Mouse (Mus musculus): ENCODE results near the gene Slc3a1. TPM values are rescaled to one million over a fixed set of nuclear protein-coding genes. Genes with fewer than 3 reads are reported as not detected.

Slc3a1 gene
- polyA plus RNA-seq, 1 experiment from 2014 or later, result 0.21 TPM

GRCm38 (mm10) chr17:85027247-85027646 lies 929 bp upstream of the Slc3a1 start:
- Histone ChIP-seq H3K9ac (ENCODE audit: low read length) (no peak overlapping the region), H3K36me3 (ENCODE audit: control insufficient read depth, insufficient read depth, low read length) (no peaks in the 10 kb centered on the region), H3K27me3 (ENCODE audit: control insufficient read depth, insufficient read depth, low read length) (no peaks in the 10 kb centered on the region), H3K9me3 (ENCODE audit: control insufficient read depth, low read length) (no peaks in the 10 kb centered on the region; the same call in 1 of the 2 replicates), H3K4me1 (ENCODE audit: control insufficient read depth, insufficient read depth, low read length) (no peaks in the 10 kb centered on the region), H3K27ac (ENCODE audit: low read depth, low read length) (no peak overlapping the region), H3K4me3 (ENCODE audit: low read depth, low read length) (no peak overlapping the region), H3K4me2 (ENCODE audit: low read depth) (no peak overlapping the region)
- WGBS, result 88% methylated on average over 3 of the region's 3 CpGs
- ATAC-seq (ENCODE audit: insufficient read depth, low FRiP score, low TSS enrichment) (no peak), DNase-seq (ENCODE audit: low spot score) (no peak)

DNA sequence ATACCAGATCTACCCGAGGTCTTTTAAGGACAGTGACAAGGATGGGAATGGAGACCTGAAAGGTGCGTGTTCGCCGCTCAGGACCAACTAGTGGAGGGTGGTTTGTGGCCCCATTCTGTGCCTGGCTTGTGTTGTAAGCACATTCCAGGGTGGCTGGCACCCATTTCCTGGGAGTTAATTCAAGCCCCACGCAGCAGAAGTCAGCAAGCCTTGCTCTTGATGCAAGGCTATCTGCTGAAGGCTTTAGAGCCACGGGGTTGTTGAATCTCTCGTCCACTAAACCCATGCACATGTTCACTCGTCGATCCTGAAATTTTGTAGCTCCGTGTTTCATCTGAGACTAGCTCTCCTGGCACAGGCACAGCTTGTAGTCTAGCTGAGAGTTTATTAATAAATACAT lies 621 bp downstream of the Slc3a1 start:
- WGBS, result 94% methylated on average over 10 of the region's 10 CpGs
- Histone ChIP-seq H3K4me2 (ENCODE audit: low read depth) (no peak overlapping the region), H3K9me3 (ENCODE audit: control insufficient read depth, low read length) (no peaks in the 10 kb centered on the region; the same call in 1 of the 2 replicates), H3K9ac (ENCODE audit: low read length) (no peak overlapping the region), H3K4me1 (ENCODE audit: control insufficient read depth, insufficient read depth, low read length) (no peaks in the 10 kb centered on the region), H3K27me3 (ENCODE audit: control insufficient read depth, insufficient read depth, low read length) (no peaks in the 10 kb centered on the region), H3K4me3 (ENCODE audit: low read depth, low read length) (no peak overlapping the region), H3K27ac (ENCODE audit: low read depth, low read length) (no peak overlapping the region), H3K36me3 (ENCODE audit: control insufficient read depth, insufficient read depth, low read length) (no peaks in the 10 kb centered on the region)
- DNase-seq (ENCODE audit: low spot score), result no peak
- no peak for ATAC-seq (ENCODE audit: insufficient read depth, low FRiP score, low TSS enrichment)

DNA sequence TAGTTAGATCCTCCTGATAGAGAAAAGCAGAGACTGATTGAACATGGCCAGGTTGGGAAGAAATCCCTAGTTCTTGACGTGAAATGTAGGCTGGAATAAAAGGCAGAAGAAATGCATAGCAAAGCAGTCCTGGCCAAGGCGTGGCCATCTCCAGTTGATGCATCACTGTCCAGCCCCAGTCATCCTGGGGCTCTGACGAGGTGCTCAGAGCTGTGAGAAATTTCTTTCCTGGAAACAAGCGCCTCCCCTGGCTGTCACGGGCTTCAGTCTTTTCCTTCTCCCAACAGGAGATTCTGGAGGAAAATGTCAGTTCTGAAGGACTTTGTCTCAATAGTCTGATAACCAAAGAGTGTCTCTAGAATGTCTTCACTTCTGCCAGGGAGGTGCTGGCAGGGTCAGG lies 2.5 kb downstream of the Slc3a1 start:
- H3K4me2 ChIP-seq (ENCODE audit: low read depth), result no peak overlapping the region
- no peaks in the 10 kb centered on the region for H3K27me3 ChIP-seq (ENCODE audit: control insufficient read depth, insufficient read depth, low read length)
- DNase-seq (ENCODE audit: low spot score) (no peak), ATAC-seq (ENCODE audit: insufficient read depth, low FRiP score, low TSS enrichment) (no peak)
- no peaks in the 10 kb centered on the region for H3K36me3 ChIP-seq (ENCODE audit: control insufficient read depth, insufficient read depth, low read length)
- no peaks in the 10 kb centered on the region for H3K4me1 ChIP-seq (ENCODE audit: control insufficient read depth, insufficient read depth, low read length)
- WGBS, result 80% methylated on average over 5 of the region's 5 CpGs
- H3K9ac ChIP-seq (ENCODE audit: low read length), result no peak overlapping the region
- no peak overlapping the region for H3K4me3 ChIP-seq (ENCODE audit: low read depth, low read length)
- H3K9me3 ChIP-seq (ENCODE audit: control insufficient read depth, low read length), result no peaks in the 10 kb centered on the region; the same call in 1 of the 2 replicates
- no peak overlapping the region for H3K27ac ChIP-seq (ENCODE audit: low read depth, low read length)

- H3K27ac ChIP-seq (ENCODE audit: low read depth, low read length), result no peak overlapping the region
- ATAC-seq (ENCODE audit: insufficient read depth, low FRiP score, low TSS enrichment) (no peak), DNase-seq (ENCODE audit: low spot score) (no peak)
- H3K9me3 ChIP-seq (ENCODE audit: control insufficient read depth, low read length), result no peaks in the 10 kb centered on the region; the same call in 1 of the 2 replicates
- no peak overlapping the region for H3K9ac ChIP-seq (ENCODE audit: low read length)
- no peaks in the 10 kb centered on the region for H3K4me1 ChIP-seq (ENCODE audit: control insufficient read depth, insufficient read depth, low read length)
- H3K4me3 ChIP-seq (ENCODE audit: low read depth, low read length), result no peak overlapping the region
- H3K27me3 ChIP-seq (ENCODE audit: control insufficient read depth, insufficient read depth, low read length), result no peaks in the 10 kb centered on the region
- no peak overlapping the region for H3K4me2 ChIP-seq (ENCODE audit: low read depth)
- WGBS, result 89% methylated on average over 3 of the region's 3 CpGs
- H3K36me3 ChIP-seq (ENCODE audit: control insufficient read depth, insufficient read depth, low read length), result no peaks in the 10 kb centered on the region
Measured at GRCm38 (mm10) chr17:85033087-85033486, 4.9 kb downstream of the Slc3a1 start.

GRCm38 (mm10) chr17:85034068-85034467 lies 5.9 kb downstream of the Slc3a1 start:
- Histone ChIP-seq H3K9me3 (ENCODE audit: control insufficient read depth, low read length) (no peaks in the 10 kb centered on the region), H3K4me2 (ENCODE audit: low read depth) (no peak overlapping the region), H3K4me1 (ENCODE audit: control insufficient read depth, insufficient read depth, low read length) (no peaks in the 10 kb centered on the region), H3K27me3 (ENCODE audit: control insufficient read depth, insufficient read depth, low read length) (no peaks in the 10 kb centered on the region), H3K36me3 (ENCODE audit: control insufficient read depth, insufficient read depth, low read length) (no peaks in the 10 kb centered on the region), H3K27ac (ENCODE audit: low read depth, low read length) (no peak overlapping the region), H3K9ac (ENCODE audit: low read length) (no peak overlapping the region), H3K4me3 (ENCODE audit: low read depth, low read length) (no peak overlapping the region)
- WGBS, result 68% methylated on average over 11 of the region's 11 CpGs
- ATAC-seq (ENCODE audit: insufficient read depth, low FRiP score, low TSS enrichment) (no peak), DNase-seq (ENCODE audit: low spot score) (no peak)

GRCm38 (mm10) chr17:85037855-85038254 lies 9.7 kb downstream of the Slc3a1 start:
- no peak overlapping the region for H3K27ac ChIP-seq (ENCODE audit: low read depth, low read length)
- H3K4me1 ChIP-seq (ENCODE audit: control insufficient read depth, insufficient read depth, low read length), result no peaks in the 10 kb centered on the region
- no peaks in the 10 kb centered on the region for H3K9me3 ChIP-seq (ENCODE audit: control insufficient read depth, low read length)
- no peak overlapping the region for H3K4me3 ChIP-seq (ENCODE audit: low read depth, low read length)
- H3K4me2 ChIP-seq (ENCODE audit: low read depth), result no peak overlapping the region
- no peaks in the 10 kb centered on the region for H3K36me3 ChIP-seq (ENCODE audit: control insufficient read depth, insufficient read depth, low read length)
- H3K9ac ChIP-seq (ENCODE audit: low read length), result no peak overlapping the region
- DNase-seq (ENCODE audit: low spot score) (no peak), ATAC-seq (ENCODE audit: insufficient read depth, low FRiP score, low TSS enrichment) (no peak)
- WGBS, result 84% methylated on average over 5 of the region's 5 CpGs
- no peaks in the 10 kb centered on the region for H3K27me3 ChIP-seq (ENCODE audit: control insufficient read depth, insufficient read depth, low read length)

GRCm38 (mm10) chr17:85038311-85038710 lies 10.1 kb downstream of the Slc3a1 start:
- Histone ChIP-seq H3K4me2 (ENCODE audit: low read depth) (no peak overlapping the region), H3K4me1 (ENCODE audit: control insufficient read depth, insufficient read depth, low read length) (no peaks in the 10 kb centered on the region), H3K27ac (ENCODE audit: low read depth, low read length) (no peak overlapping the region), H3K9me3 (ENCODE audit: control insufficient read depth, low read length) (no peaks in the 10 kb centered on the region), H3K27me3 (ENCODE audit: control insufficient read depth, insufficient read depth, low read length) (no peaks in the 10 kb centered on the region), H3K36me3 (ENCODE audit: control insufficient read depth, insufficient read depth, low read length) (no peaks in the 10 kb centered on the region), H3K9ac (ENCODE audit: low read length) (no peak overlapping the region), H3K4me3 (ENCODE audit: low read depth, low read length) (no peak overlapping the region)
- ATAC-seq (ENCODE audit: insufficient read depth, low FRiP score, low TSS enrichment), result no peak
- WGBS, result 79% methylated on average over 4 of the region's 4 CpGs
- DNase-seq (ENCODE audit: low spot score), result no peak

DNA sequence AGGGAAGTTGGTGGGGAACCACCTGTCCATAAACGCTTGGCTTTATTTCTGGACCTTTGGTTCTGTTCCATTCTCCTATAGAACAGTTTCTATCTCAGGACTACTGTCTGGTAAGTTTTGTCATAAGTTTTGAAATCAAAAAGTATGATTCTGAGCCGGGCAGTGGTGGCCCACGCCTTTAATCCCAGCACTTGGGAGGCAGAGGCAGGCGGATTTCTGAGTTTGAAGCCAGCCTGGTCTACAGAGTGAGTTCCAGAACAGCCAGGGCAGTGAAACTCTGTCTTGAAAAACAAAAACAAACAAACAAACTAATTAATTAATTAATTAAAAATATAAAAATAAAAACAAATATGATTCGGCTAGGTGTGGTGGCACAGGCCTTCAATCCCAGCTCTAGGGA lies 10.6 kb downstream of the Slc3a1 start:
- no peaks in the 10 kb centered on the region for H3K27me3 ChIP-seq (ENCODE audit: control insufficient read depth, insufficient read depth, low read length)
- no peaks in the 10 kb centered on the region for H3K36me3 ChIP-seq (ENCODE audit: control insufficient read depth, insufficient read depth, low read length)
- H3K9me3 ChIP-seq (ENCODE audit: control insufficient read depth, low read length), result no peaks in the 10 kb centered on the region
- no peak overlapping the region for H3K4me2 ChIP-seq (ENCODE audit: low read depth)
- no peak overlapping the region for H3K4me3 ChIP-seq (ENCODE audit: low read depth, low read length)
- no peak overlapping the region for H3K27ac ChIP-seq (ENCODE audit: low read depth, low read length)
- ATAC-seq (ENCODE audit: insufficient read depth, low FRiP score, low TSS enrichment) (no peak), DNase-seq (ENCODE audit: low spot score) (no peak)
- H3K4me1 ChIP-seq (ENCODE audit: control insufficient read depth, insufficient read depth, low read length), result no peaks in the 10 kb centered on the region
- WGBS, result 95% methylated on average over 5 of the region's 5 CpGs
- H3K9ac ChIP-seq (ENCODE audit: low read length), result no peak overlapping the region

DNA sequence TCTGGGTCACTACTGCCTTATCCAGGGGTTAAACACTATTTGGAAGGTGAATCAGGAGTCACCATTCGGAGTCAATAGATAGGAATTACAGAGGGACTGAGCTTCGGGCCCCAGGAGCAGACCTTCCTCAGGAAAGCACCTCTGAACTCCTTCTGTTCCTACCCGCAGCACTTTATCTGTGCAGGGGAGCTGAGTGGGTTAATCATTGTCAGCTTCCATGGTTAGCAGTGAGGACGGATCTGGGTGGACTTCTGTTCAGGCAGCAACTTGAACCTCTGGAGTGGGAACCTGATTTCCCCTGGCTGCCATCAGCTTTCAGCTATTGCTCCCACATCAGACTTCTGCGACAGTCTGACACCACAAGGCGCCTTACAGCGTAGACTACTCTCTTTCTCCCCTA lies 12.7 kb downstream of the Slc3a1 start:
- H3K27me3 ChIP-seq (ENCODE audit: control insufficient read depth, insufficient read depth, low read length), result no peaks in the 10 kb centered on the region

More for the DNA sequence above, 12.7 kb downstream of the Slc3a1 start:
- no peak for DNase-seq (ENCODE audit: low spot score)
- Histone ChIP-seq H3K4me3 (ENCODE audit: low read depth, low read length) (no peak overlapping the region), H3K9me3 (ENCODE audit: control insufficient read depth, low read length) (no peaks in the 10 kb centered on the region), H3K4me1 (ENCODE audit: control insufficient read depth, insufficient read depth, low read length) (no peaks in the 10 kb centered on the region), H3K36me3 (ENCODE audit: control insufficient read depth, insufficient read depth, low read length) (no peaks in the 10 kb centered on the region), H3K4me2 (ENCODE audit: low read depth) (no peak overlapping the region), H3K27ac (ENCODE audit: low read depth, low read length) (no peak overlapping the region), H3K9ac (ENCODE audit: low read length) (no peak overlapping the region)
- WGBS, result 77% methylated on average over 7 of the region's 7 CpGs
- no peak for ATAC-seq (ENCODE audit: insufficient read depth, low FRiP score, low TSS enrichment)
